Comparison of ENCODE assay signal across 18 mouse cellular contexts in the genomic region with DNA sequence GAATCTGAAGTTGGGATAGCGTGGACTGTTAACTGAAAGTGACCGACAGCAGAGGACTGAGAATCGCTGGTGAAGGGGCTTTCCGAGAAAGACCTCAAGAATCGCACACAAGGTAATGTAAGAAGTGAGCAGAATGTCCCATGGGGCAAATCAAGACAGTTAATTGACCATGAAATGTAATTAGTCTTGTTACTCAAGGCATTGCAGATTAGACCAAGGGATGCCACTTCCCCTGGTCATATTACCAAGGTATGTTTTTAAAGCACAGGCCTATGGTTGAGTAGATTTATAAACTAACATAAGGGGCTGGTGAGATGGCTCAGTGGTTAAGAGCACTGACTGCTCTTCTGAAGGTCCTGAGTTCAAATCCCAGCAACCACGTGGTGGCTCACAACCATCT.
"Had no signal": no experiment of that assay in that cellular context is flagged by ENCODE, and none has a peak within 500 bp of the region (broad histone marks: within the 10 kb centered on the region; RNA-seq: fewer than 3 reads in every experiment).

No protein-coding gene starts in this region.

- H3K27me3 ChIP-seq: neural tube, embryonic 13.5 days; neural tube, embryonic 15.5 days; stomach, embryonic 15.5 days had no signal

- H3K27ac ChIP-seq: midbrain, embryonic 10.5 days; midbrain, embryonic 12.5 days; neural tube, embryonic 13.5 days; neural tube, embryonic 15.5 days; stomach, embryonic 15.5 days; stomach, postnatal 0 days had no signal

- ATAC-seq: midbrain, embryonic 16.5 days had no signal

- H3K4me2 ChIP-seq: lung, embryonic 14.5 days; midbrain, embryonic 12.5 days; neural tube, embryonic 13.5 days; neural tube, embryonic 15.5 days; stomach, embryonic 15.5 days had no signal

- DNase-seq: lung, adult 18-20 months; lung, embryonic 14.5 days; lung, postnatal 10 days; lung, postnatal 4 days; midbrain, embryonic 14.5 days; retina, postnatal 1 day; right cerebral cortex, postnatal 14 days; thymus, adult 2 months; thymus, postnatal 25 days; thymus, postnatal 4 days had no signal

- H3K9me3 ChIP-seq: midbrain, embryonic 12.5 days; neural tube, embryonic 13.5 days; neural tube, embryonic 15.5 days; stomach, embryonic 15.5 days had no signal

- H3K4me3 ChIP-seq: midbrain, embryonic 10.5 days; midbrain, embryonic 12.5 days; myocyte; neural tube, embryonic 13.5 days; neural tube, embryonic 15.5 days; stomach, embryonic 15.5 days had no signal

- H3K9ac ChIP-seq: lung, embryonic 14.5 days; midbrain, embryonic 12.5 days; neural tube, embryonic 13.5 days; neural tube, embryonic 15.5 days; stomach, embryonic 15.5 days had no signal

- H3K4me1 ChIP-seq: stomach, embryonic 15.5 days had no signal

- H3K36me3 ChIP-seq: midbrain, embryonic 10.5 days; midbrain, embryonic 12.5 days; neural tube, embryonic 13.5 days; neural tube, embryonic 15.5 days; stomach, embryonic 15.5 days had no signal
